Mouse (Mus musculus): ENCODE measurements around the gene Dapk1.

DNA sequence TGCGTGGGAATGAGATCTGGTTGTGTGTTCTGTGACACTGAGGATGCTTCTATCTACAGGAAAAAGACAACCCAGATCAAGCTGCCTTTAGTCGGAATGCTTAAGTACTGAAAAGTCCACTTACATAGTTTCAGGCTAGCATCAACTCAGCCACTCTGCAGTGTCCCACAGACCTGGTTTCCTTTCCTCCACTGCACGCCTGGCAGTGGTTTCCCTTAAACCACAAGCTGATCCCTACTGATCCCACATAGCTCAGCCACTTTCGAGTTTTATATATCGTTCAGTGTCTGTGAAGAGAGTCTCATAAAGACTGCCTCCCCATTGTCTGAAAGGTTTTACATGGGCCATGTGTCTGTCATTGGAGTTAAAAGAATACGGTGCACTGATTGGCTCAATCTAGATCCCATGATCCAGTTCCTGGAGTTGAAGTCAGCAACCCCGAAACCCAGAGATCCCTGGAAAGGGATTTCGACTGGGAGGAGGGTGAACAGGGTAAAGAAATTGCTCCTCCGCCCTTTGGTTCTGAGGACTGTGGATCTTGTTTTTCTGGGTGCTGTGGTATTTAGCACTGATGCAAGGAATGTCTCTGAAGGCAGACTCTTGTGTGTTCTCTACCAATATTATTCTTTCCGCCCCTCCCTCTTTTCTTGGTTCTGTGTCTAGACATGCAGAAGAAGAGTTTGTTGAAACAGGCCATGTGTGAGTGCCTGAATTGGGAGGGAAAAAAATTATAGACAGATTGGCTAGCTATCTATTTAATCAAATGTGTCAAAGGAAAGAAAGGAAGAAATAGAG, 93.6 kb downstream of the Dapk1 start:
- TF ChIP-seq E2F4 (IDR thresholded peaks at IDR 0.05; ENCODE audit: insufficient read depth) (no peak), POLR2A (IDR thresholded peaks at IDR 0.05; ENCODE audit: insufficient read length, low read depth) (no peak), POLR2AphosphoS2 (IDR thresholded peaks at IDR 0.05; ENCODE audit: insufficient read length, low read depth) (no peak), MAX (IDR thresholded peaks at IDR 0.05; ENCODE audit: low read depth) (no peak), SRF (IDR thresholded peaks at IDR 0.05; ENCODE audit: control insufficient read depth, insufficient read length, low read depth) (no peak), CEBPB (IDR thresholded peaks at IDR 0.05; ENCODE audit: insufficient read depth, poor library complexity, severe bottlenecking) (no peak), REST (IDR thresholded peaks at IDR 0.05; ENCODE audit: insufficient read depth, insufficient read length) (no peak), MYOD1 (IDR thresholded peaks at IDR 0.05; ENCODE audit: control insufficient read depth in 1 of 3, insufficient read length in 2 of 3, low read depth in 2 of 3) (no peak), MYOG (IDR thresholded peaks at IDR 0.05; ENCODE audit: control insufficient read depth in 1 of 3, insufficient read depth in 1 of 3, insufficient read length in 2 of 3, low read depth in 2 of 3) (no peak), USF1 (IDR thresholded peaks at IDR 0.05; ENCODE audit: low read depth) (no peak)
